Mouse (Mus musculus) induced T-regulatory cell, adult 2 months (primary cell): ENCODE data around the gene Klhl18.
"Not testable (repeated sequence)": the region's sequence is repeated elsewhere in the genome, so short reads cannot be mapped to it uniquely, and the experiment has no call there.

Experiments used
- DNase-seq: peaks from one replicate; pipeline ENCODE4 v3.0.0-alpha.2; 2012; ENCODE audit warnings: low read depth

Gene Klhl18

DNA sequence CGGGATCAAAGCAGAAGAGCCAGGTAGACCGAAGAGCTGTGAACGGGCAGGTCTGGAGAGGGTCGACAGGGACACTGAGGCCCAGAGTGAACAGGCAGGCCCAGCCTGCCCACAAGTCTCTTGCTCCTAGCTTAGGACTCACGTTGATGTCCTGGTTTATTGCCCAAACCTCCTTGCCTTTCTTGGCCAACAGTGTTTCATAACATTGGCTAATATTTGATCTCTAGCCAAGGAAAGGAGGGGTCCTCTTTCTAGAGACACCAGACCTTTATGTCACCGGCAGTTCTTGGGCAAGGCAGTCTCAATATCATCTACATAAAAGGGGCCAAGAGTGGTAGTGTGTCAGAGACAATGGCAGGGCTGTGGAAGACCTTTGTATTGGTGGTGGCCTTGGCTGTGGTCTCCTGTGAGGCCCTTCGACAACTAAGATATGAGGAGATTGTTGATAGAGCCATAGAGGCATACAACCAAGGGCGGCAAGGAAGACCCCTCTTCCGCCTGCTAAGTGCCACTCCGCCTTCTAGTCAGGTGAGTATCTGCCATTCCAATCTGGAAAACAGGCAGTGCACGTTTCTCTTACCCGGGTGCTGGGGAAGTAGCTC, 56.9 kb downstream of the Klhl18 start, which contains the start of gene Ngp:
Gene Ngp, plus strand, starts transcription at position 237 of the 602 bp plus-strand sequence.
- DNase-seq = no peak

DNA sequence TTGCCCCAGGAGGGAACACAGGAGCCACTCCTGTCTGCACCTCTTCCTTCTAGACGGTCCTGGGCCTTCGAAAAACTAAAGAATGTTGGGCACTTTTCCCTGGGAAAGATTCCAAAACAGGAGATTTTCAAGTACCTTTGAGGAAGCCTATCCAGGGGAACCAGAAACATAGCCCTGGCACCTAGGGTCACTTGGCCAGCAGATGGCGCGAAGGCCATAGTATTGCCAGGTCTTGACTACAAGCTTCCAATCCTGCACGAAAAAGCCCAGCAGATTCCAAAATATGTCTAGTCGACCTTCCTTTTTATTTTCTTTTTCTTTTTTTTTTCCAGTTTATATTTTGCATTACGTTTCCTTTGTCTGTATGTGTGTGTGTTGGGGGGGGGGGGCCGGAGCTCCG, 62.7 kb downstream of the Klhl18 start:
- DNase-seq = no peak

DNA sequence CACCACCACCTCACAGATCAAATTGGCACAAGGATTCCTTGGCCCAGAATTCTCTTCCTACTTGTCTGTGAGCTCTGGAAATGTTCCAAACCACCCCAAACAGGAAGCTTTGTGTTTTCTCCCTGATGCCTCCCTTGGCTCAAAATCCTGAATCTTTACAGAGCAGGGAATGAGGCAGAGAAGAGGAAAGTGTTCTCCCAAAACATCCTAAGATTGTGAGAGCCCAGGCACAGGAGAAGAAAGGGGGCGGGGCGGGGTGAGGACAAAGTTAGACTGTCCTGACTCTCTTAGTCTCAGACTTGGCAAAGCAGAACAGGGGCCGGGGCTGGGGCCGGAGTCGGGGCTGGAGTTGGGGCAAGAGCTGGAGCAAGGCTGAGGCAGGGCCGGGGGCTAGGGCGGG, 63.6 kb downstream of the Klhl18 start:
- DNase-seq = no peak

DNA sequence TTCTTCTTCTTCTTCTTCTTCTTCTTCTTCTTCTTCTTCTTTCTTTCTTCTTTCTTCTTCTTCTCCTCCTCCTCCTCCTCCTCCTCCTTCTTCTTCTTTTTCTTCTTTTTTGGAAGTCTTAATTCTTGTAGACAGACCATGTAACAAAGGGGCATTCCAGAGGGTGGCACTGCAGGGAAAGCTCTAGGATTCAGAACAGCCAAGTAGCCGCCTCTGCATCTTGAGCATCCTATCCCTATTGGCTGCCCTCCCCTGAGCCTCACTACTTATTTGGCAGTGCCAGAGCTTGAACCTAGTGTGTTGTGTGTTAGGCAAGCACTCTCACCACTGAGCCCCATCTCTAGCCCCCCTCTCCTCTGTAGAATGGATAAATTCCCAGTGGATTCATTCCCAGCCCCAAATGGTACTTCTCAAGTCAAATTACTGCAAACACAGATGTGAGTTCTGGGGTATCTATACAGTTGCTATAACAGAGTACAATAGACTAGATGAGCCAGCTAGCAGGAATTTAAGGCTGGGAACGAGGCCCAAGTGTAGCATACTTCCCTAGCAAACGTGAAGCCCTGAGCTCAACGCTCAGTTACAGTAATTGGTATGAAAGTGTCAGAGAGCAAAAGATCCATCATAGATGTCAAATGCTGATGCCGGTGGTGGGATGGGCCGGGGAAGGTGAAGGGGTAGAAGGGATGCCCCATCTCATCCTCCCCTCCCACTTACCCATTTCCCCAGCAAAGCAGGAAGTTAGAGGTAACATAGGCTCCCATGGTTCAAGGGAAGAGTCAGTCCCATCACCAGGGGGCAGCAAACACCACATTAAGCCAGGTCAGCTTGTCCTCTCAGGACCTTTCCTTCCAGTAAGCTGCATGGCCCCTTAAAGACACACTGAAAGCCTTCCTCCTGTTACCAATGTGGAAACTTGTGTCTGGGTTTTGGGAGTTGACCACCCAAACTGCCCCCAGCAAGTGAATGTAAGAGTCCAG, 65.3 kb downstream of the Klhl18 start:
- peak; percentile 93 for DNase-seq

DNA sequence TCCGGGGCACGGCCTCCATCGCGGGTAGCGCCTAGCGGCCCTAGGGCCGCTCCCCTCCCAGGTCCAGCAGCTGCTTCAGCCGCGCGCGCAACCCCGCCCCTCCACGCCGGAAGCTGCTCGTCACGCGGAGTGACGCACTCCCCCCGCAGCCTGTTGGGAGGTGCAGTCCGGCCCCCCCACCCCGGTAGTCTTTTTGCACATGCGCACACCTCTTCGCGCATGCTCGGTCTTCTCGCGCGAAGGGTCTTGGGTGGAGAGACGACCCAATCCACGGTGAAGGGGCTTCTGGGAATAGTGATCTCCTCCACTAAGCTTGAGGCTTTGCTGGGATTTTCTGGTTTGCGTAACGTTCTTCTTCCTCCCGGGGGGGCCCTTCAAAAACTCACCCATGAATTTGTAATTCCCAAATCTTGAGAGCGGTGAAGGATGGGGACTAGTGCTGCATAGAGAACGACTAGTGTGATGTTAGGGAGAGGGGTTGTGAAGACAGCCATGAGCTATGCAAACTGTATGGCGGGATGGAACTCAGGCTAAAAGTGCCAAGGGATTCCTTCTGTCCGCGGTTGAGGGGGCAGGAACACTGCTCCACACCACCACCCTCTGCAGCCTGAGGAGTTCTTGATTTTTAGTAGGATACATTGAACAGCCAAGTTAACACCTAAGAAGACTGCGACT, 68.3 kb downstream of the Klhl18 start, which contains the start of gene Ptpn23:
Gene Ptpn23, minus strand, starts transcription at position 115 of the 675 bp plus-strand sequence.
- DNase-seq = peak; percentile 98

DNA sequence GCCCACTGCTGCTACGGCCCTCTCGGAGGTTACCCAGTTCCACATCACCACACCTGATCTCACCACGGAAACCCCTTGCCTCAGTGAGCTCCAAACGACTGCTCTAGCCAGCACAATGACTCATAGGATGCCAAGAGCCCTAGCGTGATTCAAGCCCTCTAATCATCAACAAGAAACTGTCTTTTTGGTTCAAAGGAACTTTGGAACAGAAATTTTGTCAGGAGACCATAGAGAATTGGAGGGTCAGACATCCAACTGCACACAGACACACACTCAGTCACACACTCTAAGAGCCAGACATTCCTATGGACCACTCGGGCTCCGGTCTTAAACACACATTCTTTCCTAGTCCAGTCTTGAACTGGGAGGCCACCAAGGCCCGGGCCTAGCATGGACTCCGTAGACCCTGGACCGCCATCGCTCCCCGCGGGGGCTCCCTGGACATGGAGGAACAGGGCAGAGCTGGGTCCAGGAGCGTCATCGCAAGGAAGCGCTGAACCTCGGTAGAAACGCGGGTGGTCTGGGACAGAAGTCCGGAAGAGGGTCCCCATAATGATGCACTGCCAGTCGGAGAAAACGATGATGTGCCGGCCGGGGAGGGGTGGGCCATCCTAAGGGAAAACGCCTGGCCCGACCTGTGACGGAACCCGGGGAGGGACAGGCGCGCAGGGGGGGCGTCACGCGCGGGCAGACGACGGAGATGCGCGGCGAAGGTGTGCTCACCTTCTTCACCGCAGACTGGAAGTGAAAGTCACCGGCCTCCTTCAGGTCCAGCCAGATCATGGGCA, 69.0 kb downstream of the Klhl18 start:
- peak; percentile 71 for DNase-seq

DNA sequence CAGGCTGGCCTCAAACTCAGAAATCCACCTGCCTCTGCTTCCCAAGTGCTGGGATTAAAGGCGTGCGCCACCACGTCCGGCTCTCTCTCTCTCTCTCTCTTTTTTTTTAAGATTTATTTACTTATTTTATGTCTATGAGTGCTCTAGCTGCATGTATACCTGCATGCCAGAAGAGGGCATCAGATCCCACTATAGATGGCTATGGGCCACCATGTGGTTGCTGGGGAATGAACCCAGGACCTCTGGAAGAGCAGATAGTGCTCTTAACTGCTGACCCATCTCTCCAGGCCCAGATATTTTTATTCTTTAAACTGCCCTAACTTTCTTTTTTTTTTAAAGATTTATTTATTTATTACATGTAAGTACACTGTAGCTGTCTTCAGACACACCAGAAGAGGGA, 73.3 kb downstream of the Klhl18 start:
- DNase-seq = peak; percentile 30

DNA sequence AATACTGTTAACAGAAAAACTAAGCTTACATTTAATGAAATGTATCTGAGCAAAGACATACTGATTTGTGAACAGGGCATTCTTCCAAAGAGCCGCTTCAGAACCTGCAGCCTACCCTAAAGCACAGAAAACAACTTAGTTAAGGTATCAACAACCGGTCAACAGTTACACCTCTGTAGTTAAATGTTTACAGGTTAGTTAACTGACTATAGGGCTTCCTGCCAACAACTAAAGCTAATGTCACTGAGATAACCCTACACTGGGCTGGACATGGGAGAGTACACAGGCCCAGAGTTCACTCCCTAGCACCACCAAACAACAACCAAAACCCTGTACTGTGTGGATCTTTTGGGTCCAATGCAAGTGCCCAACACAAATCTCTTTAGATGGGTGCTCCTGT, 73.8 kb downstream of the Klhl18 start:
- DNase-seq = no peak

DNA sequence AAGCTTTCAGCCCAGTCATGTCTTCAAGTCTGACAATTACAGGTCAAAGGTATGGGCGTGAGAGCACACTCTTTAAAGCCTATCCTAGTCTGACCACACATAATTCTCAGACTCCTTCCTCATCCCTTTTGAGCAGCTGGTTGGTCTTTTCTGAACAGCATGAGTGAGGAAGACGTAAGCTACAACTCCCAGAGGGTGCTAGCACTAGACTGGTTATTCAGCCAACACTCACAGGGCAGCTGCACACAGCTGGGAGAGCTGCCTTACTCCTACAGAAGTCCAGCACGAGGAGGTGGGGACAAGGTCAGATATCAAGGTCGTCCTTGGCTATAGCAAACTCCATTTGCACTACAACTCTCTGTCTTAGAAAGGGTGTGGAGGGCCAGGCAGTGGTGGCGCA, 75.8 kb downstream of the Klhl18 start:
- DNase-seq = no peak

DNA sequence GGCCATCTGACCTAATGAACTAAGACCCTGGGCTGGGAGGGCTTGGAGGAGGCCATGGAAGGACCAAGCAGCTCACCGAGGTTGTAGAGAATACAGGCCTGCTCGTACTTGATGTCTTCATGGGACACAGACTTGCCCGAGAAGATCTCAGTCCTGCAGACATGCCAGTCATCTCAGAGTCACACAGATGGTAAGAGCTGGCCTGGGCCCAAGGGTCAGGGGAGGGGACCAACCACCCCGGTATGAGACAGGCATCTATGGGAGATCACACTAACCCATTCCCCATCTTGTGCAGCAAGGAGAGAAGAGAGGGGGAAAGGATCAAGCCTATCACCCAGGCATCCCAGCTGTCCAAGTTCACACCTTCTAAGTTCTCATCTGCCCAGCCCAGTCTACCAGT, 83.2 kb downstream of the Klhl18 start:
- DNase-seq = no peak

DNA sequence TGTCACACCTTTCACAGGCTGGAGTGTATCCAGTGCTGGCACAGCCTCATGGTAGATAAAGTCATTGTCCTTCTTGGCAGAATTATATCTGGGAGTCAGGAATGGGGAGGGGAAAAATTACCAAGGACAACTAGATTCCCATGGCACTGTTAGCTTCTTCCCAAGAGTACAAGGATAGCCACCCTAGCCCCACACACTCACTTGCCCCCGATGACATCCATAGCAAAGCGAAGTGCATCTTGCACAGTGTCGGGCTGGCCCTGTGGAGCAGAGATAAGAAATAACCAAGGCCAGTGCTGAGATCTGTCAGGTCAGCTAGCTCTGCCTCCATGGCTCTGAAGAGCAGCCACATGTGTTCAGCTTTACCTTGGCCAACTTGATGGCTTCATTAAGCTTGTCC, 85.7 kb downstream of the Klhl18 start:
- DNase-seq = no peak

DNA sequence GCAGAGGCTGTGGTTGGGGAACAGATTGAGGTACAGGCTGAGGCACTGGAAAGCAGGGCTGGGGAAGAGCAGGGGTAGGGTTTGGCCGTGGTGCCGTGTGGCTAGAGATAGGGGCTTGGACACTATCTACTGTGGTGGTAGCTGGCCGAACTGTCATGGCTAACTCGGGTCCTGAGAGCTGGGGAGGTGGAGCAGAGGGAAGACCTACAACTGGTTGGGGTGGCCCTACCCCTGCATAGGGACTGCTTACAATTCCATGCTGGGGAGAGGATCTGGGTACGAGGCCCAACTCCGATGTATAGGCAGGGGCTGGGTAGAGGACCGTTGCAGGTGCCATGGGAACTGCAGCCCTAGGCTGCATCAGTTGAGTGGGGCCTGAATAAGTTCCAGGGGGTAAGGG, 88.5 kb downstream of the Klhl18 start:
- no peak for DNase-seq

DNA sequence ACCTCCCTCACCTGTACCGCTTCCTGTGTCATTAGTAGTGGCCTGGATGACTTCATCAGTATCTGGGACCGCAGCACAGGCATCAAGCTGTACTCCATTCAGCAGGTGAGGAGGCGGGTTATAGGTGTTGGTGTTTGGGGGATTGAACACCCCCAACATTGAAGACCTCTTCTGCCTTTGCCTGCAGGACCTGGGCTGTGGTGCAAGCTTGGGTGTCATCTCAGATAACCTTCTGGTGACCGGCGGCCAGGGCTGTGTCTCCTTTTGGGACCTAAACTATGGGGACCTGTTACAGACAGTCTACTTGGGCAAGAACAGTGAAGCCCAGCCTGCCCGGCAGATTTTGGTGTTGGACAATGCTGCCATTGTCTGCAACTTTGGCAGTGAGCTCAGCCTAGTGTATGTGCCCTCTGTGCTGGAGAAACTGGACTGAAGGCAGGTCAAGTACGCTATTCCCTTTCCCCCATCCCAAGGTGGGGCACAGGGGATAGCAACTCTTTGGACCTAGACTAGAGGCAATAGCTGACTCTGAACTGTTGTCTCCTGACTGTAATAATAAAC, 92.0 kb downstream of the Klhl18 start:
- DNase-seq = no peak

DNA sequence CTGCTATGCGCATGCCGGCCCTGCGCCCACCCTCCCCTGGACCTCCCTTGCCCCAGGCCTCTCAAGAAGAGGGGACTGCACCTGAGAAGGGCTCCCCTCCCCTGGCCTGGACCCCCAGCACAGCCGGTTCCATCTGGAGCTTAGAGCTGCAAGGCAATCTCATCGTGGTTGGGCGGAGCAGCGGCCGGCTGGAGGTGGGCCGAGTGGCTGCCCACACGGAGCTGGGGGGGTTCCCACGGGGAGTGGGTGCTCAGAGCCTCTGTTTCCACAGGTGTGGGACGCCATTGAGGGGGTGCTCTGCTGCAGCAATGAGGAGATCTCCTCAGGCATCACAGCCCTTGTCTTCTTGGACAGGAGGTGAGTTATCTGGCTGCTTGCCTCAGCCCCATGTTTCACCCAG, 95.2 kb downstream of the Klhl18 start:
- no peak for DNase-seq

DNA sequence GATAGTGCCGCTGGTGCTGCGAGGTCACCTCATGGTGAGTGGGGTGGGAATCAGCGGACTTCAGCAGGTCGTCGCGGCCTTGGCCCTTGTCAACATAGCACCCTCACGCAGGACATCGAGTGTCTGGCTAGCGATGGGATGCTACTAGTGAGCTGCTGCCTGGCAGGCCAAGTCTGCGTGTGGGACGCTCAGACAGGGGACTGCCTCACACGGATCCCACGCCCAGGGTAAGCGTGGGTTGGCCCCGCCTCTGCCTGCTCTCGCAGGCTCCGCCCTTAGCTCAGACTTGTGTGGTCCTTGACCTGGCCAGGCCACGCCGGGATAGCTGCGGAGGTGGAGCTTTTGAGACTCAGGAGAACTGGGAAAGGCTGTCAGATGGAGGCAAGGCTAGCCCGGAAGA, 95.8 kb downstream of the Klhl18 start:
- no peak for DNase-seq

DNA sequence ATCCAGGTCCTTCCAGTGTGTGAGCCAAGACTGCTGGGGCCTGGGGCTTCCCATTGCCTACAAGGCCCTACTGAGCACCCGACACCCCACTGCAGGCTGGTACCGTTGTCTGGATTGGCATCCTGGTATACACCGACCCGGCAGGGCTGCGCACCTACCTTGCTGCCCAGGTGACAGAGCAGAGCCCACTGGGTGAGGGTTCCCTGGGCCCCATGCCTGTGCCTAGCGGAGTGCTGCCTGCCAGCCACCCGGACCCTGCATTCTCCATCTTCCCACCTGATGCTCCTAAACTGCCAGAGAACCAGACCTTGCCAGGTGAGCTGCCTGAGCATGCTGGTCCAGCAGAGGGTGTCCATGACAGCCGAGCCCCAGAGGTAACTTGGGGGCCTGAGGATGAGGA, 97.1 kb downstream of the Klhl18 start:
- no peak for DNase-seq

DNA sequence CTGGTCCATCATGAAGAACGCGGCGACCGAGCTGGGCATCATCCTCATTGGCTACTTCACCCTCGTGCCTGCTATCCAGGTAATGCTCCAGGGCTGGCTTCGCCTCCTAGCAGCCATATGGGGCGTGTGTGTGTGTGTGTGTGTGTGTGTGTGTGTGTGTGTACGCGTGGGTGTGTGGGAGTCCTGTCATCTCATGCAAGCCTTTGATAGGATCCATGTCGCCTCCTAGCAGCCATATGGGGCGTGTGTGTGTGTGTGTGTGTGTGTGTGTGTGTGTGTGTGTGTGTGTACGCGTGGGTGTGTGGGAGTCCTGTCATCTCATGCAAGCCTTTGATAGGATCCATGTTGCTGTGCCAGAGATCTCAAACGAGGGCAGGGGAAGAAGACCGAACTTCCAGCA, 98.8 kb downstream of the Klhl18 start:
- DNase-seq = not testable (repeated sequence)
